Mouse (Mus musculus) embryonic facial prominence, embryonic 12.5 days (tissue): Measurements from ENCODE around the gene Sh3d19. TPM values are rescaled to one million over a fixed set of nuclear protein-coding genes. Genes with fewer than 3 reads are reported as not detected.

Experiments
- ATAC-seq: fragments of 200-750 bp; cut with Nextera tagmentation; 2 replicates; pipeline ENCODE4 v1.8.0; 2017; ENCODE audit not compliant: insufficient number of reproducible peaks, insufficient read depth, low FRiP score, low TSS enrichment
- H3K27ac ChIP-seq: fragments of 300-500 bp; sonication (generic); 2 replicates; pipeline ENCODE4 v1.5.1; 2016; ENCODE audit warnings: mild to moderate bottlenecking
- H3K27me3 ChIP-seq: fragments of 300-500 bp; sonication (generic); 2 replicates; pipeline ENCODE4 v1.6.1; 2016; ENCODE audit warnings: mild to moderate bottlenecking, moderate library complexity
- H3K36me3 ChIP-seq: fragments of 300-500 bp; sonication (generic); 2 replicates; pipeline ENCODE4 v1.6.1; 2016; ENCODE audit warnings: mild to moderate bottlenecking
- H3K4me1 ChIP-seq: fragments of 300-500 bp; sonication (generic); 2 replicates; pipeline ENCODE4 v1.6.1; 2016
- H3K4me2 ChIP-seq: fragments of 300-500 bp; sonication (generic); replicated peaks from 2 replicates; pipeline ENCODE4 v1.6.1; 2016; ENCODE audit warnings: mild to moderate bottlenecking, moderate library complexity
- H3K4me3 ChIP-seq: fragments of 300-500 bp; sonication (generic); 2 replicates; pipeline ENCODE4 v1.5.1; 2016; ENCODE audit warnings: mild to moderate bottlenecking
- H3K9ac ChIP-seq: fragments of 300-500 bp; sonication (generic); 2 replicates; pipeline ENCODE4 v1.6.1; 2016; ENCODE audit warnings: mild to moderate bottlenecking, moderate library complexity
- H3K9me3 ChIP-seq: fragments of 300-500 bp; sonication (generic); 2 replicates; pipeline ENCODE4 v1.6.1; 2016; ENCODE audit warnings: mild to moderate bottlenecking, moderate library complexity
- WGBS: fragments of 180-500 bp; shearing (Covaris S2); methylation state at CpG from one replicate; pipeline ENCODE4 v1.1.7; 2016; 5-methylcytosine and 5-hydroxymethylcytosine counted together
- polyA plus RNA-seq: library from polyadenylated mRNA; unstranded; fragments of >200 nt; fragmentation: Nextera tagmentation; extraction: Ambion mirVana; gene quantifications from 2 replicates; pipeline ENCODE4 v1.2.1, GENCODE M21; 2016

The Sh3d19 gene
- polyA plus RNA-seq, 1 experiment from 2014 or later = 24.5 TPM

GRCm38 (mm10) chr3:86011833-86012232, 40.9 kb downstream of the Sh3d19 start:
- Histone ChIP-seq H3K9ac (no peak overlapping the region), H3K27me3 (no peaks in the 10 kb centered on the region), H3K4me2 (no peak overlapping the region), H3K36me3 (0 out of 2 replicates have a peak, but pooled peaks cover 4% of the 10 kb centered on the region), H3K9me3 (0 out of 2 replicates have a peak, but pooled peaks cover 5% of the 10 kb centered on the region), H3K4me1 (no peaks in the 10 kb centered on the region), H3K27ac (no peak overlapping the region), H3K4me3 (no peak overlapping the region)
- WGBS = 76% methylated on average over 3 of the region's 3 CpGs
- ATAC-seq = no peak

- Histone ChIP-seq H3K9ac (no peak overlapping the region), H3K4me3 (no peak overlapping the region), H3K4me1 (no peaks in the 10 kb centered on the region), H3K36me3 (no peaks in the 10 kb centered on the region), H3K4me2 (no peak overlapping the region), H3K9me3 (no peaks in the 10 kb centered on the region), H3K27ac (no peak overlapping the region), H3K27me3 (no peaks in the 10 kb centered on the region)
- ATAC-seq = no peak
- 78% methylated on average over 10 of the region's 10 CpGs for WGBS
Measured at GRCm38 (mm10) chr3:86013837-86014236, 42.9 kb downstream of the Sh3d19 start.

- H3K27me3 ChIP-seq = no peaks in the 10 kb centered on the region
- H3K36me3 ChIP-seq = no peaks in the 10 kb centered on the region
- H3K27ac ChIP-seq = no peak overlapping the region
- H3K4me2 ChIP-seq = no peak overlapping the region
- H3K9me3 ChIP-seq = no peaks in the 10 kb centered on the region
- H3K9ac ChIP-seq = no peak overlapping the region
- 97% methylated on average over 1 of the region's 1 CpGs for WGBS
- no peak overlapping the region for H3K4me3 ChIP-seq
- ATAC-seq = no peak
- no peaks in the 10 kb centered on the region for H3K4me1 ChIP-seq
Measured at GRCm38 (mm10) chr3:86016965-86017364, 46.1 kb downstream of the Sh3d19 start.

GRCm38 (mm10) chr3:86017484-86017883, 46.6 kb downstream of the Sh3d19 start:
- Histone ChIP-seq H3K27me3 (no peaks in the 10 kb centered on the region), H3K4me2 (no peak overlapping the region), H3K4me3 (no peak overlapping the region), H3K9me3 (no peaks in the 10 kb centered on the region), H3K27ac (no peak overlapping the region), H3K9ac (no peak overlapping the region), H3K4me1 (no peaks in the 10 kb centered on the region), H3K36me3 (no peaks in the 10 kb centered on the region)
- WGBS = 67% methylated on average over 8 of the region's 8 CpGs
- no peak for ATAC-seq

GRCm38 (mm10) chr3:86020921-86021650, 50.2 kb downstream of the Sh3d19 start:
- H3K27ac ChIP-seq = no peak overlapping the region
- no peaks in the 10 kb centered on the region for H3K36me3 ChIP-seq
- no peaks in the 10 kb centered on the region for H3K27me3 ChIP-seq
- ATAC-seq = no peak
- no peak overlapping the region for H3K4me2 ChIP-seq
- no peak overlapping the region for H3K9ac ChIP-seq
- H3K4me1 ChIP-seq = no peaks in the 10 kb centered on the region
- H3K4me3 ChIP-seq = no peak overlapping the region
- no peaks in the 10 kb centered on the region for H3K9me3 ChIP-seq
- 91% methylated on average over 16 of the region's 16 CpGs for WGBS

- no peak overlapping the region for H3K9ac ChIP-seq
Measured at GRCm38 (mm10) chr3:86021651-86022050, 50.7 kb downstream of the Sh3d19 start.

GRCm38 (mm10) chr3:86024065-86024795, 53.3 kb downstream of the Sh3d19 start:
- H3K36me3 ChIP-seq = no peaks in the 10 kb centered on the region
- WGBS = 89% methylated on average over 12 of the region's 12 CpGs
- no peak for ATAC-seq
- no peaks in the 10 kb centered on the region for H3K4me1 ChIP-seq
- no peaks in the 10 kb centered on the region for H3K27me3 ChIP-seq
- no peak overlapping the region for H3K27ac ChIP-seq
- H3K4me2 ChIP-seq = no peak overlapping the region
- H3K9ac ChIP-seq = no peak overlapping the region
- no peak overlapping the region for H3K4me3 ChIP-seq
- no peaks in the 10 kb centered on the region for H3K9me3 ChIP-seq

More at GRCm38 (mm10) chr3:86021651-86022050, 50.7 kb downstream of the Sh3d19 start:
- Histone ChIP-seq H3K4me1 (no peaks in the 10 kb centered on the region), H3K27me3 (no peaks in the 10 kb centered on the region), H3K4me3 (no peak overlapping the region), H3K27ac (no peak overlapping the region), H3K36me3 (no peaks in the 10 kb centered on the region), H3K4me2 (no peak overlapping the region), H3K9me3 (no peaks in the 10 kb centered on the region)
- ATAC-seq = no peak
- WGBS = 83% methylated on average over 4 of the region's 4 CpGs

GRCm38 (mm10) chr3:86025341-86026137, 54.6 kb downstream of the Sh3d19 start:
- Histone ChIP-seq H3K27ac (no peak overlapping the region), H3K4me1 (no peaks in the 10 kb centered on the region), H3K4me2 (no peak overlapping the region), H3K4me3 (no peak overlapping the region), H3K9ac (no peak overlapping the region), H3K27me3 (no peaks in the 10 kb centered on the region), H3K9me3 (no peaks in the 10 kb centered on the region), H3K36me3 (no peaks in the 10 kb centered on the region)
- 92% methylated on average over 20 of the region's 20 CpGs for WGBS
- ATAC-seq = no peak

- Histone ChIP-seq H3K36me3 (no peaks in the 10 kb centered on the region), H3K9ac (no peak overlapping the region), H3K4me3 (no peak overlapping the region), H3K27ac (no peak overlapping the region), H3K27me3 (no peaks in the 10 kb centered on the region), H3K9me3 (no peaks in the 10 kb centered on the region), H3K4me1 (no peaks in the 10 kb centered on the region), H3K4me2 (no peak overlapping the region)
- ATAC-seq = no peak
- 89% methylated on average over 15 of the region's 15 CpGs for WGBS
Measured at GRCm38 (mm10) chr3:86028658-86029375, 57.9 kb downstream of the Sh3d19 start.

GRCm38 (mm10) chr3:86030566-86030965, 59.7 kb downstream of the Sh3d19 start:
- ATAC-seq = no peak
- no peak overlapping the region for H3K4me3 ChIP-seq
- no peak overlapping the region for H3K9ac ChIP-seq
- no peak overlapping the region for H3K4me2 ChIP-seq
- H3K27ac ChIP-seq = no peak overlapping the region
- H3K27me3 ChIP-seq = no peaks in the 10 kb centered on the region
- H3K4me1 ChIP-seq = no peaks in the 10 kb centered on the region
- no peaks in the 10 kb centered on the region for H3K36me3 ChIP-seq
- WGBS = 73% methylated on average over 4 of the region's 4 CpGs
- H3K9me3 ChIP-seq = no peaks in the 10 kb centered on the region

- Histone ChIP-seq H3K4me2 (no peak overlapping the region), H3K4me3 (no peak overlapping the region), H3K9me3 (no peaks in the 10 kb centered on the region), H3K36me3 (peaks cover 5% of the 10 kb centered on the region; the same call in 1 of the 2 replicates), H3K27me3 (no peaks in the 10 kb centered on the region), H3K27ac (no peak overlapping the region), H3K4me1 (peaks cover 2% of the 10 kb centered on the region; the same call in 1 of the 2 replicates), H3K9ac (no peak overlapping the region)
- ATAC-seq = no peak
- WGBS = 88% methylated on average over 9 of the region's 9 CpGs
Measured at GRCm38 (mm10) chr3:86033455-86034090, 62.7 kb downstream of the Sh3d19 start.
